Mouse (Mus musculus): ENCODE data around the gene Rasl10b. TPM values are rescaled to one million over a fixed set of nuclear protein-coding genes. Genes with fewer than 3 reads are reported as not detected.
A peak's percentile ranks its signal among the peaks of the same experiment; 100 is the strongest.

Gene Rasl10b
- polyA plus RNA-seq, 1 experiment, result 2.7 TPM

DNA sequence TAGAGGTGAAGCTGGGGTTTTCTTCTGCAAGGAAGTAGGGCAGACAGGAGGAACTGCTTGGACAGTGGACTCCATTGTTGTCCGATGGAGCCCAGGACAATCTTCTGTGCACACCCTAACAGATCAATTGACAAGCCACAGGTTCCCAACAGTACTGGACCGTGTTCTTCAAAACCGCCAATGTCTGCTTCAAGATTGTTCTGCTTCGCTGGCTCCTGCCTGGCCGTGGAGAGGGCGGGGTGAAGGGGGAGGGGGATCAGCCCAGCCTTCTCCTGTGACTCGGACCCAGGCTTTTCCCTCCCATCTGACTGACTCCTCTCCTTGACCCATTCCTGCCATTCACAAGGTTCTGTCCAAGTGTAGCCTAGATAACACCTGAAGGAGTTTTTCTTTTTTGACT is 48.3 kb downstream of the Rasl10b start:
- TF ChIP-seq POLR2A (IDR thresholded peaks at IDR 0.05; ENCODE audit: low read depth, low read length) (no peak), CTCF (IDR thresholded peaks at IDR 0.05; ENCODE audit: borderline replicate concordance, insufficient read depth, low read length) (no peak)
- H3K4me3 ChIP-seq (ENCODE audit: insufficient read depth, low read length), result no peak overlapping the region
- peaks cover 24% of the 10 kb centered on the region for H3K4me1 ChIP-seq (ENCODE audit: control insufficient read depth, insufficient read depth, low read length)
- H3K27ac ChIP-seq (ENCODE audit: insufficient read depth, low read length), result peak overlapping the region; percentile 80

DNA sequence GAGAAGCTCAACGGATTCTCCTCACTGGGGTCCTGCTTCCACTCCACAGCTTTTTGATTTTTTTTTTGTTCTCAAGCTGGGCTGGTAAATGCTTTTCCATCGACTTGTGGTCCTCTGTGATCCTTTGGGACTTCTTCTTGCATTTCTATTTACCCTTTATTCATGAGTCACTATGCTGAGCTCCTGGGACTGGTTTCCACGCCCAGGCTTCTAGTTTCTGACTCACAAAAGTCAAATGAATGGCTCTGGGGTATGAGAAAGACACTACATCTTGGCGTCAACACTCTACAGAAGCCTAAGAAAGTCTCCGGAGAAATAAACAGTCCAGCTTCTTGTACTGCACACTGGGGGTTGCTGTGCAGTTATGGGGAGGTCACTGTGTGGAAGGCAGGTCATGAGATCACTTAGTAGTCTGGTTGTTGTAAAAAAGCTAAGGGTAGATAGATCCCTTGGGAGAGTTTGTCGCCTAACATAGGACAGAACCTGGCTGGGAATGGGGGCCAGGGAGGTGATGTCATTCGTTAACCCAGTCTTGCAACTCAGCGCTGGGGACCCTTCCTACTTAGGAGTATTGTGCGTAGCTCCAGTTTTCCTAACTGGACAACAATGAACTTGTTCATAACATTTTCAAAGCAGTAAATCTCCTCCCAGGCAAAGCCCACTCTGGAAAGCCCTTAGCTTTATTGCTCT is 49.1 kb downstream of the Rasl10b start:
- H3K4me3 ChIP-seq (ENCODE audit: insufficient read depth, low read length), result no peak overlapping the region
- no peak for TF ChIP-seq CTCF (IDR thresholded peaks at IDR 0.05; ENCODE audit: borderline replicate concordance, insufficient read depth, low read length)
- no peak for TF ChIP-seq POLR2A (IDR thresholded peaks at IDR 0.05; ENCODE audit: low read depth, low read length)
- H3K4me1 ChIP-seq (ENCODE audit: control insufficient read depth, insufficient read depth, low read length), result peaks cover 24% of the 10 kb centered on the region
- peak overlapping the region; percentile 80 for H3K27ac ChIP-seq (ENCODE audit: insufficient read depth, low read length)

DNA sequence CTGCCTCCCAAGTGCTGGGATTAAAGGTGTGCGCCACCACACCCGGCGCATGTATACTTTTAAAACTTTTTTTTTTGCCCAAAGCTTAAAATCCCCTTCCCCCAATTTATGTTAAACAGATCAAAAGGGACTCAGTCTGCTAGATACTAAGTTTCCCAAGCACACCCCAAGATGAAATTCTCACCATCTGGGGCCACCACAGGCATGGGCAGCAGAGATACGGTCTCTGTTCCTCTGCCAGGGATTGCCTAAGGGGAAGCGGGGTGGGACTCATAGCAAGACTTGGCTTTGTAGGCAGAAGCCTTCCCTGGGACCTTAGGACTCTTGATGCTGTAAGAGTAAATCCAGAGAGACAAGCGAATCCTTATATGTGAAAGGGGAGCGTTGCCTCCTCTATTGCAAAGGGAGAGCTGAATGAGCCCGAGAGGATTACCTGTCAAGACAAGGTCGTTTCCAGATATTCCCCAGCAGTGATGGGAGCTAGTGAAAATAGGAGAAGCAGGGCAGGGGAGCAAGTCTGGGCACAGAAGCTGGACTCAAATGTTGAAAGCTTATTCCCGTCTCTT is 52.6 kb downstream of the Rasl10b start:
- no peak for TF ChIP-seq POLR2A (IDR thresholded peaks at IDR 0.05; ENCODE audit: low read depth, low read length)
- no peak for TF ChIP-seq CTCF (IDR thresholded peaks at IDR 0.05; ENCODE audit: borderline replicate concordance, insufficient read depth, low read length)
- no peak overlapping the region for H3K27ac ChIP-seq (ENCODE audit: insufficient read depth, low read length)
- H3K4me1 ChIP-seq (ENCODE audit: control insufficient read depth, insufficient read depth, low read length), result peaks cover 15% of the 10 kb centered on the region
- H3K4me3 ChIP-seq (ENCODE audit: insufficient read depth, low read length), result no peak overlapping the region

DNA sequence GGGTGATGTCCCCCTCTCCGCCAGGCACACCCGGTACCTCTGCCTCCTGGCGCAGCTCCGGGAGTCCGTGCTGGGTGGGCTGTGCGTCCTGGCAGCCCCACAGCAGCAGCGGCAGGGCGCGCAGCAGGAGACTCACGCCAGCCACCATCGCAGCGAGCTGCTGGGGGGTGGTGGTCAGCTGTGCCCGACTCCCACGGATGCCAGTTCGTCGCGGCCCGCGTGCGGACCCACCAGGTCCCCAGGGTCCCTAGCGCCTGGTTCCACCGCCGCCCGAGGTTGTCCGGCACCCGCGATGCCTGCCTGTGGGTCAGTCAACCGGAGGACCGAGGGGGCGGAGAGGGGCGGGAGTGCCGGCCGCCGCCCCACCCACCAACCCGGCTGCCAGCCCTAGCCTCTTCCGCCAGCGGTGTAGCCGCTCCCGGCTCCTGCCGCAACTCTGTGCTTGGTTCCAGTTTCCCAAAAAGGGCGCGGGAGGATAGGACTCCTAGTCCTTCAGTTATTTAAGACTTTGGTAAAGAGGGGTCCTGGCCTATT is 53.8 kb downstream of the Rasl10b start, which contains the start of gene Mmp28:
Gene Mmp28 (minus strand): TSS at position 361 of the 534 bp plus-strand sequence.
- Histone ChIP-seq H3K27ac (ENCODE audit: insufficient read depth, low read length) (no peak within 1 kb of the TSS), H3K4me1 (ENCODE audit: control insufficient read depth, insufficient read depth, low read length) (peaks cover 18% of the 10 kb centered on the region), H3K4me3 (ENCODE audit: insufficient read depth, low read length) (peak within 1 kb of the TSS; percentile 52)
- TF ChIP-seq POLR2A (IDR thresholded peaks at IDR 0.05; ENCODE audit: low read depth, low read length) (peak; percentile 60; the same call in 1 of the 2 replicates), CTCF (IDR thresholded peaks at IDR 0.05; ENCODE audit: borderline replicate concordance, insufficient read depth, low read length) (no peak)

DNA sequence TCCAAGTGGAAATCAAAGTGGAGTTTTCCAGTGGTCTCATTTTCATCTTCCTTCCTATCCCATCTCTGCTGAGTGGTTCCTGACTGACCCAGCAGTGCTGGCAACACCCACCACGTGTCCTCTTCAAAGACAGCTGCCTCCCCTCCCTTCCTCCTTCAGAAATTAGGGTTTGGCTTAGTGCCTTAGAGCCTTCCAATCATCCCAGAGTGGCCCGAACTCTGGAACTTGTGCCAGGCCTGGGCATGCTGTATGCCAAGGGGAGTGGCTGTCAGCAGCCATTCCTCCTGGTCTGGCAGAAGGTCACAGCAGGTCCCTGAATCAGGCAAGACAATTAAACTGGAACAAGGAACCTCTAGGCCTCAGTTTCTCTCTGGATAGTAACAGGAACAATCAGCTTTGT is 57.0 kb downstream of the Rasl10b start:
- H3K4me1 ChIP-seq (ENCODE audit: control insufficient read depth, insufficient read depth, low read length), result peaks cover 11% of the 10 kb centered on the region
- H3K4me3 ChIP-seq (ENCODE audit: insufficient read depth, low read length), result no peak overlapping the region
- H3K27ac ChIP-seq (ENCODE audit: insufficient read depth, low read length), result no peak overlapping the region
- no peak for TF ChIP-seq CTCF (IDR thresholded peaks at IDR 0.05; ENCODE audit: borderline replicate concordance, insufficient read depth, low read length)
- TF ChIP-seq POLR2A (IDR thresholded peaks at IDR 0.05; ENCODE audit: low read depth, low read length), result no peak

DNA sequence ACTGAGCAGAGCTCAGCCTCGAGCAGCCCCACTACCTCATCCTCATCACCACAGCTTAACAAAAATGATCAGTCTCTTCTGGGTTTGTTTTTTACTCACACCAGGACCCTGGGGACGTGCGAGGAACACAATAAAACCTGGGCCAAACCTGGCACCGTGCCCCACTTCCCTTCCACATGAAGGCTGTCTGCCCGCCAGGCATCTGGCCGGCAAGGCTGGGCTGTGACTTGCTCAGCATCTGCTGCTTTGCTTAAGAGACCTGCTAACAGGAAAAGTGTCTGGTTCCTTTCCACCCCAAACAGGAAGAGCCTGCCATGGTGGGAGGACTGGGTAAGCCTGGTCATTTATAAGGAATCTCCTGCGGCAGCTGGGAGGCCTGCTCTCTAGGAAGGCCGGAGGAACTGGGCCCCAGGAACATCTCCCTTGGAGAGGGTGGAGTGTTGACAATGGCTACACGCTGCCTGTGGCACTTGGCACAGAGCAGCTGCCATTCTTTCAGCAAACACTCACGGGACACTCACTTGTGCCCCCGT is 58.2 kb downstream of the Rasl10b start:
- H3K4me3 ChIP-seq (ENCODE audit: insufficient read depth, low read length), result no peak overlapping the region
- H3K4me1 ChIP-seq (ENCODE audit: control insufficient read depth, insufficient read depth, low read length), result peaks cover 14% of the 10 kb centered on the region
- no peak overlapping the region for H3K27ac ChIP-seq (ENCODE audit: insufficient read depth, low read length)
- TF ChIP-seq POLR2A (IDR thresholded peaks at IDR 0.05; ENCODE audit: low read depth, low read length), result no peak
- no peak for TF ChIP-seq CTCF (IDR thresholded peaks at IDR 0.05; ENCODE audit: borderline replicate concordance, insufficient read depth, low read length)

DNA sequence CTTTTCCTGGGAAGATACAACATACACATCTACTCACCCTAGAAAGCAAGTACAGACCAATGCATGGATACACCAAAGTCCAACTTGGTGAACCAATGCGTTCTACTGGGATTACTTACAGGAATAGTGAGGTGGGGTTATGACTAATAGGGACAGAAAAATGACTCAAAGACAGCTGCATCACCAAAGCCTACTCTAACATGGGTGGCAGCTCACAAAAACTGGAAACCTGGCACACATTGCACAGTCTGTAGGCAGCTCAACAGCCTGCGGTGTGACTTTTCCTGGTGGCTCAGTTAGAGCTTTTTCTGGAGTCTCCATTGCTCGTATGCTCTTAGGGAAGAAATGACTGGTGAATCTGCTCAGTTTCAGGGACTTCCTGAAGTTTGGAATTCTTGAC is 59.8 kb downstream of the Rasl10b start:
- TF ChIP-seq CTCF (IDR thresholded peaks at IDR 0.05; ENCODE audit: borderline replicate concordance, insufficient read depth, low read length) (no peak), POLR2A (IDR thresholded peaks at IDR 0.05; ENCODE audit: low read depth, low read length) (no peak)
- no peak overlapping the region for H3K27ac ChIP-seq (ENCODE audit: insufficient read depth, low read length)
- no peak overlapping the region for H3K4me3 ChIP-seq (ENCODE audit: insufficient read depth, low read length)

More for the DNA sequence above, 59.8 kb downstream of the Rasl10b start:
- peaks cover 14% of the 10 kb centered on the region for H3K4me1 ChIP-seq (ENCODE audit: control insufficient read depth, insufficient read depth, low read length)

Other genes starting within 250 kb of the Rasl10b start
- not detected in 2 replicates for gene Slfn4, start 234.0 kb upstream of the Rasl10b start, polyA plus RNA-seq (2011; ENCODE audit: insufficient read length, low read depth, missing spikeins)
- gene Slfn3, start 217.8 kb upstream of the Rasl10b start, polyA plus RNA-seq (2011; ENCODE audit: insufficient read length, low read depth, missing spikeins), result 0.46 and 0.83 TPM in 2 replicates
- not detected in 2 replicates for gene Slfn14, start 122.4 kb upstream of the Rasl10b start, polyA plus RNA-seq (2011; ENCODE audit: insufficient read length, low read depth, missing spikeins)
- gene Ap2b1, start 110.1 kb upstream of the Rasl10b start, polyA plus RNA-seq (2011; ENCODE audit: insufficient read length, low read depth, missing spikeins), result 115 and 122 TPM in 2 replicates
- gene Pex12, start 106.6 kb upstream of the Rasl10b start, polyA plus RNA-seq (2011; ENCODE audit: insufficient read length, low read depth, missing spikeins), result 8.9 and 9.0 TPM in 2 replicates
- not detected in 2 replicates for gene Gas2l2, start 20.3 kb downstream of the Rasl10b start, polyA plus RNA-seq (2011; ENCODE audit: insufficient read length, low read depth, missing spikeins)
- gene 1700020L24Rik, start 28.5 kb downstream of the Rasl10b start, polyA plus RNA-seq (2011; ENCODE audit: insufficient read length, low read depth, missing spikeins), result not detected in 2 replicates
- gene Mmp28, start 53.9 kb downstream of the Rasl10b start, polyA plus RNA-seq (2011; ENCODE audit: insufficient read length, low read depth, missing spikeins), result 3.1 and 4.7 TPM in 2 replicates
- 191 and 263 TPM in 2 replicates for gene Taf15, start 63.9 kb downstream of the Rasl10b start, polyA plus RNA-seq (2011; ENCODE audit: insufficient read length, low read depth, missing spikeins)
- not detected in 2 replicates for gene Heatr9, start 113.0 kb downstream of the Rasl10b start, polyA plus RNA-seq (2011; ENCODE audit: insufficient read length, low read depth, missing spikeins)
- 2.8 and 4.1 TPM in 2 replicates for gene Ccl5, start 121.4 kb downstream of the Rasl10b start, polyA plus RNA-seq (2011; ENCODE audit: insufficient read length, low read depth, missing spikeins)
- 1.1 and 3.4 TPM in 2 replicates for gene Ccl9, start 169.5 kb downstream of the Rasl10b start, polyA plus RNA-seq (2011; ENCODE audit: insufficient read length, low read depth, missing spikeins)
- gene Ccl6, start 183.9 kb downstream of the Rasl10b start, polyA plus RNA-seq (2011; ENCODE audit: insufficient read length, low read depth, missing spikeins), result 0.91 TPM in 1 of 2 replicates, not detected in the other
- gene Rpl9-ps1, start 236.5 kb downstream of the Rasl10b start, polyA plus RNA-seq (2011; ENCODE audit: insufficient read length, low read depth, missing spikeins), result not detected in 2 replicates
- 0.68 TPM in 1 of 2 replicates, not detected in the other for gene Ccl3, start 240.2 kb downstream of the Rasl10b start, polyA plus RNA-seq (2011; ENCODE audit: insufficient read length, low read depth, missing spikeins)